Comparison of ENCODE assay signal across 13 mouse cellular contexts in the genomic region with DNA sequence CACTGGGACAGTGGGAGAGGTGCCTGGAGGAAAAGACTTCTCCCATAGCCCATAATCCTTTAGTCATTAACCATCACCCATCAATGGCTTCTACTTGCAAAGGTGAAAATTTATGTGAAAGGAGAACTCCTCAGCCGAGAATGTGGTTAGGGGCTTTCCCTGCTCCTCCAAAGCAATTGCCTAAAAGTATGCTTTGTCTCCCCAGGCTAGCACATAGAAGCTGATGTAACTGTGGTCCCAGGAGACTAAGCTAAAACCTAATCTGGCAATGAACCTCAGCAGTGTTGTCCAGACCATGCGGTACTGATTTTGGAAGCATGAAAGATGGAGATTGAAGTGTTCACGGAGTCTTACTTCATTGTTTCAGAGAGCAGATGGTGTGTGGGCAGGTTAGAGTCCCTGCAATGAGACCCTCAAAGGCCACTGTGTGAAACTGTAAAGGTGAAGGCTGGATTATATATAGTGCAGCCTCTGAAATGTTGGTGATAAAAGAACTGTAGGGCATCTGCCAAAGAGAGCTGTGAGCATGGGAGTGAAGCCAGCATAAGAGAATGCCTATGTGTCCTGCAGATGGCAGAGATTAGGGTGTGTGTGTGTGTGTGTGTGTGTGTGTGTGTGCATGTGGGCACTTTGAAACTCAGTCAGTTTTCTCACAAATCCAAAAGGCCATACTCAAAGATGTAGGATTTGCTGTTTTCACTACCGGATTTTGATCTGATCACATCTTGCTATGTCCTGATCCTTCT.
DNase-seq lines count a peak whose midpoint lies in the region.
"Had no signal": no experiment of that assay in that cellular context is flagged by ENCODE, and none has a peak within 500 bp of the region (broad histone marks: within the 10 kb centered on the region; RNA-seq: fewer than 3 reads in every experiment).

No protein-coding gene starts in this region.

- DNase-seq in cerebellum, postnatal 25 days: peak; percentile 5 to 21
- no peak for DNase-seq in cerebellum, adult 11 months
- DNase-seq in layer of hippocampus, adult 8-10 months (ENCODE audit: low spot score in 2 of 2): peak; percentile 2
- no peak for DNase-seq in layer of hippocampus, adult 9-11 months
- DNase-seq in brain, adult 2 months (ENCODE audit: low read depth, low spot score): peak; percentile 42
- peak; percentile 6 to 10 for DNase-seq in right cerebral cortex, adult 2 months (ENCODE audit: low spot score in 2 of 2)
- no peak for DNase-seq in spleen, adult 12 weeks (ENCODE audit: low spot score)
- no peak for DNase-seq in retina, postnatal 1 day
- DNase-seq: adrenal gland, postnatal 36 days; gastrocnemius, postnatal 10 days; heart, postnatal 4 days; lung, postnatal 36 days; thymus, postnatal 36 days had no signal

Comparison
In these comparisons a context has a peak if more than half of its experiments do, and no peak if none do; other contexts are left out.
1. DNase-seq: peak in cerebellum, postnatal 25 days (2 of 2), layer of hippocampus, adult 8-10 months (2 of 2), brain, adult 2 months (single experiment) and right cerebral cortex, adult 2 months (2 of 2); none in cerebellum, adult 11 months (single experiment), layer of hippocampus, adult 9-11 months (single experiment), spleen, adult 12 weeks (single experiment) and retina, postnatal 1 day (single experiment).